Mouse (Mus musculus) forebrain, embryonic 12.5 days (tissue): Measurements from ENCODE around the gene Cptp. TPM values are rescaled to one million over a fixed set of nuclear protein-coding genes. Genes with fewer than 3 reads are reported as not detected.

Experiments used
- ATAC-seq: fragments of 200-750 bp; cut with Nextera tagmentation; 2 replicates; pipeline ENCODE4 v1.8.0; 2017; ENCODE audit warnings: moderate TSS enrichment; ENCODE audit not compliant: low FRiP score
- H3K27ac ChIP-seq: fragments of 300-500 bp; sonication (generic); 2 replicates; pipeline ENCODE4 v1.5.1; 2016; ENCODE audit warnings: mild to moderate bottlenecking
- H3K27me3 ChIP-seq: fragments of 300-500 bp; sonication (generic); 2 replicates; pipeline ENCODE4 v1.6.1; 2016; ENCODE audit warnings: mild to moderate bottlenecking
- H3K36me3 ChIP-seq: fragments of 300-500 bp; sonication (generic); replicated peaks from 2 replicates; pipeline ENCODE4 v1.6.1; 2016; ENCODE audit warnings: mild to moderate bottlenecking
- H3K4me1 ChIP-seq: fragments of 300-500 bp; sonication (generic); 2 replicates; pipeline ENCODE4 v1.6.1; 2016
- H3K4me2 ChIP-seq: fragments of 300-500 bp; sonication (generic); 2 replicates; pipeline ENCODE4 v1.6.1; 2016; ENCODE audit warnings: mild to moderate bottlenecking, moderate library complexity
- H3K4me3 ChIP-seq: fragments of 300-500 bp; sonication (generic); replicated peaks from 2 replicates; pipeline ENCODE4 v1.5.1; 2016; ENCODE audit warnings: mild to moderate bottlenecking
- H3K9ac ChIP-seq: fragments of 300-500 bp; sonication (generic); 2 replicates; pipeline ENCODE4 v1.6.1; 2016; ENCODE audit warnings: mild to moderate bottlenecking
- H3K9me3 ChIP-seq: fragments of 300-500 bp; sonication (generic); 2 replicates; pipeline ENCODE4 v1.6.1; 2016
- WGBS: fragments of 180-500 bp; shearing (Covaris S2); methylation state at CpG from one replicate; pipeline ENCODE4 v1.1.7; 2016; 5-methylcytosine and 5-hydroxymethylcytosine counted together
- polyA plus RNA-seq: library from polyadenylated mRNA; unstranded; fragments of >200 nt; fragmentation: Nextera tagmentation; extraction: Ambion mirVana; gene quantifications from 2 replicates; pipeline ENCODE4 v1.2.1, GENCODE M21; 2016

Cptp gene
- polyA plus RNA-seq = 17.9 and 23.4 TPM in 2 replicates

DNA sequence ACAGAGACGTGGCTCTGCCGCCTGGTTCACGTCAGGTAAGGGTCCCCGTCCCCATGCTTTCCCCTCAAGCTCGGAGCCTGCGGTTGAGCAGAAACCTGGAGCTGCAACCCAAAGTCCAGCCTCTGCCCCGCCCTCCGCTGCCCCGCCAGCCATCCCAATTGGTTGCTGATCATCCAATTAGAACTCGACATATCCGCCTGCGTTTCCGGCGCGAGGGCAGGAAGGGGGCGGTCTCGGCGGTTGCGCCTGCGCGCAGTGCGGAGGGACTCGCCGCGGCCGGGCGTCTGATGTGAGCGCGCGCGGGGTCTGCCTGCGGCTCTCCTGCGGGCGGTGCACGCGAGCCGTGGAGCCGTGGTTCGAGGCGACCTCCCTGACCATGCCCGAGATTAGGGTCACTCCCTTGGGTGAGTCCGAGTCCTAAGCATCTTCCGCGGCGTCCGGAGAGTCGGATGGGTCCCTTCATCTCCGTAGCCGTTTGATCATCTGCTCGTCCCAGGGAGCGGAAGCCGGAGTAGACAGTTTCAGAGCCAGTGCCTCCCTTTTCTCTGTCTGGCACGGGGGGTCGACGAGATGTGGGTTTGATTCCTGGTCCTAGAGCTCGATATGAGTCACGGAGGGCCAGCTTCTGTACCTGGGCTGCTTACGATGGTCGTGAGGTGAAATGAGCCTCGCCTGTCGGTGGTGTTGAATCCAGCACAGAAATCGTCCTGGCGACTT is at the start of gene Cptp, which contains the start of gene Ints11:
Gene Cptp (minus strand): TSS at position 124 of the 717 bp plus-strand sequence.
Gene Ints11 (plus strand): TSS at position 230 of the 717 bp plus-strand sequence.
- Histone ChIP-seq H3K4me3 (peak within 1 kb of the TSS; percentile 78), H3K9me3 (no peaks in the 10 kb centered on the region), H3K9ac (peak within 1 kb of the TSS; percentile 90), H3K4me2 (peak within 1 kb of the TSS; percentile 91), H3K36me3 (peaks cover 58% of the 10 kb centered on the region), H3K27ac (peak within 1 kb of the TSS; percentile 73), H3K4me1 (peaks cover 27% of the 10 kb centered on the region), H3K27me3 (no peaks in the 10 kb centered on the region)
- ATAC-seq = peak; percentile 96
- under 1% methylated on average over 63 of the region's 63 CpGs for WGBS

DNA sequence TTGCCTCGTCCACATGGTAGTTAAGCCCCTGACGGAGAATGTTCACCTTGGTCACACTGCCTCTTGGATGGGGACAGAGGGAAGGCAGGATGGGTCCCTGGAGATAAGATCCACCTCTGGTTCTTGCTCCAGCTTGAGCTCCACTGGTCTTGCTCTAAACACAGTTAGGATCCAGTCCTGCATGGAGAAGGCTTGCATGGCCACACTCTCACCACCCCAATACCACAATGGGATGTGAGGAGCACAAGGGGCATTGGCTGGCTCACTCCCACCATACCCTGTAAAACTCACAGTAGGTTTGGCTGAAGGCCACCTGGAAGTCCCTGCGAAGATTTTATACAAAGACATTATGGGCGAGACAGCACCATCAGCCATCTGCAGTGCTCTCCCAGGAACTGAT is 39.5 kb upstream of the Cptp start:
- Histone ChIP-seq H3K4me3 (no peak overlapping the region), H3K9ac (no peak overlapping the region), H3K36me3 (peaks cover 36% of the 10 kb centered on the region), H3K4me1 (no peaks in the 10 kb centered on the region), H3K9me3 (no peaks in the 10 kb centered on the region), H3K4me2 (no peak overlapping the region), H3K27ac (no peak overlapping the region), H3K27me3 (no peaks in the 10 kb centered on the region)
- 94% methylated on average over 4 of the region's 4 CpGs for WGBS
- ATAC-seq = no peak

DNA sequence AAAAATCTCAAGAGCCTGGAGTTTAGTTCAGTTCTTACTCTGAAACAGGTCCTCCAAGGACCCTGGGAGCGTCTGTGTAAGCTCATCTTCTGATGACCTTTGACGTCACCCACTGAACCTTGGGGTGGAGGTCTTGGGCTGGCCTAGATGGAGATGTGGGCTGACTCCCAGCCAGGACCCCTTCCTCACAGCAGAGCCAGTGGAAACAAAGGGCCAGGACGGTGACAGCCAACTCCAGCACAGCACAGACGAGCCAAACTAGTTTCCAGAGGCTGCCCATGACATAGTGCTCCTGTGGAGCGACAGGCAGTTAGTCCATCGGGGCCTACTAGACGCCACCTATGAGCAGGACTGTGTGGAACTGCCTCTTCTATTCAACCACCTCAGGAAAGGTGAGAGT is 39.0 kb upstream of the Cptp start:
- H3K4me1 ChIP-seq = no peaks in the 10 kb centered on the region
- no peaks in the 10 kb centered on the region for H3K9me3 ChIP-seq
- no peak for ATAC-seq
- H3K27me3 ChIP-seq = no peaks in the 10 kb centered on the region
- no peak overlapping the region for H3K4me3 ChIP-seq
- no peak overlapping the region for H3K9ac ChIP-seq
- H3K4me2 ChIP-seq = no peak overlapping the region
- H3K27ac ChIP-seq = no peak overlapping the region
- peaks cover 41% of the 10 kb centered on the region for H3K36me3 ChIP-seq
- WGBS = 76% methylated on average over 7 of the region's 7 CpGs

DNA sequence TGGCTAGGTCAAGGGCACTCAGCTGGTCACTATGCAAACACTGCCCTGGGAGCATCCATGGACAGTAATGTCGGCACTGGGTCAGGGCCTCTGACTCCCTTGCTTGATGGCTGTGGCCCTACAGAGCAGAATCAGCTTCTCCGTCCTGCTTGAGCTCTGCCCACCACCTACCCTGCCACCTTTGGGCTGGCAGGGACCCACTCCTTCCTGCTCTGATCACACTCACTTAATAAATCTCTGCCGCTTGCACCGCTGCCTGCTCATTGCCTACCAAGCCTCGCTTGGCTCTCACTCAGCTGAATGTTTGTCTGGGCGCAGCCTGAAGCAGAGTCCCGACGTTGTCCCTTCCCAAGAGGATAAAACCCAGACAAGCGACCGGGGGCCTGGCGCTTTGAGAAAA is 37.8 kb upstream of the Cptp start:
- no peaks in the 10 kb centered on the region for H3K27me3 ChIP-seq
- H3K4me1 ChIP-seq = no peaks in the 10 kb centered on the region
- no peak overlapping the region for H3K4me3 ChIP-seq
- H3K36me3 ChIP-seq = peaks cover 54% of the 10 kb centered on the region
- WGBS = 90% methylated on average over 11 of the region's 11 CpGs
- no peak overlapping the region for H3K9ac ChIP-seq
- H3K9me3 ChIP-seq = no peaks in the 10 kb centered on the region
- H3K4me2 ChIP-seq = no peak overlapping the region
- no peak overlapping the region for H3K27ac ChIP-seq
- ATAC-seq = no peak

DNA sequence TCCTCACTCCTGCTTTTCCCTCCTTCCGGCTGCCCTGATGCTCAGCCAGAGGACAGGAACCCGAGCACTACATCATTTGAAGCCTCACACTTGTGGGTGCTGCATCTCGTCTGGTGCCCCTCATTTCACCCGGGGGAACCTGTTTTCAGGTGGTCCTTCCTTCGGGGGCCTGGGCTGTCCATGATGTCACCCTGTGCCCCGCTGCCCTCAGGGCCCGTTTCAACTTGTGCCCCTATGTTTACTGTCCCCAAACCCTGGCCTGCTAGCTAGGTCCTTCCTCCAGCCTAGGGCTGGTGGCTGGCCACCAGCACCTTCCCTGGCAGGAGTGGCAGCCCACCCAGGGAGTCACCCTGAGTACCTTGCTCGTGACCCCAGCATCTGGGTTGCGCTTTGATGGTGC is 36.9 kb upstream of the Cptp start:
- Histone ChIP-seq H3K27me3 (no peaks in the 10 kb centered on the region), H3K9me3 (no peaks in the 10 kb centered on the region), H3K4me2 (no peak overlapping the region), H3K9ac (no peak overlapping the region), H3K4me3 (no peak overlapping the region), H3K36me3 (peaks cover 62% of the 10 kb centered on the region), H3K4me1 (no peaks in the 10 kb centered on the region), H3K27ac (no peak overlapping the region)
- no peak for ATAC-seq
- 90% methylated on average over 9 of the region's 9 CpGs for WGBS

DNA sequence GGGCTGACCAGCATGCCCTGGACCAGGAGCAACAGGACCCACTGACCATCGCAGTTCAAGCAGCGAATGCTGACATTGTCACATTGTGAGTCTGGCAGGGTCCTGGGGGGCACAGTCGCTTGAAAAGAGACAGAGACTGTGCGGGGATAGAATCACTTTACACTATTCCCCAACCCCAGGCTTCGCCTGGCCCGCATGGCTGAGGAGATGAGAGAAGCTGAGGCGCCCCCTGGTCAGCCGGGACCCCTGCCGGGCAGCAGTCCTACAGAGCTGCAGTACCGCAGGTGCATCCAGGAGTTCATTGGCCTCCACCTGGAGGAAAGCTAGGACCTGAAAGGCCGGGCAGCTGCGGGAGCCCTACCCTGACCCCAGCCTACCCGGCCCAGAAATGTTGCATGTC is 36.4 kb upstream of the Cptp start:
- no peak overlapping the region for H3K4me3 ChIP-seq
- no peaks in the 10 kb centered on the region for H3K4me1 ChIP-seq
- no peak overlapping the region for H3K27ac ChIP-seq
- H3K36me3 ChIP-seq = peaks cover 67% of the 10 kb centered on the region
- 83% methylated on average over 13 of the region's 13 CpGs for WGBS
- no peak overlapping the region for H3K4me2 ChIP-seq
- no peaks in the 10 kb centered on the region for H3K27me3 ChIP-seq
- H3K9ac ChIP-seq = no peak overlapping the region
- no peak for ATAC-seq
- H3K9me3 ChIP-seq = no peaks in the 10 kb centered on the region

DNA sequence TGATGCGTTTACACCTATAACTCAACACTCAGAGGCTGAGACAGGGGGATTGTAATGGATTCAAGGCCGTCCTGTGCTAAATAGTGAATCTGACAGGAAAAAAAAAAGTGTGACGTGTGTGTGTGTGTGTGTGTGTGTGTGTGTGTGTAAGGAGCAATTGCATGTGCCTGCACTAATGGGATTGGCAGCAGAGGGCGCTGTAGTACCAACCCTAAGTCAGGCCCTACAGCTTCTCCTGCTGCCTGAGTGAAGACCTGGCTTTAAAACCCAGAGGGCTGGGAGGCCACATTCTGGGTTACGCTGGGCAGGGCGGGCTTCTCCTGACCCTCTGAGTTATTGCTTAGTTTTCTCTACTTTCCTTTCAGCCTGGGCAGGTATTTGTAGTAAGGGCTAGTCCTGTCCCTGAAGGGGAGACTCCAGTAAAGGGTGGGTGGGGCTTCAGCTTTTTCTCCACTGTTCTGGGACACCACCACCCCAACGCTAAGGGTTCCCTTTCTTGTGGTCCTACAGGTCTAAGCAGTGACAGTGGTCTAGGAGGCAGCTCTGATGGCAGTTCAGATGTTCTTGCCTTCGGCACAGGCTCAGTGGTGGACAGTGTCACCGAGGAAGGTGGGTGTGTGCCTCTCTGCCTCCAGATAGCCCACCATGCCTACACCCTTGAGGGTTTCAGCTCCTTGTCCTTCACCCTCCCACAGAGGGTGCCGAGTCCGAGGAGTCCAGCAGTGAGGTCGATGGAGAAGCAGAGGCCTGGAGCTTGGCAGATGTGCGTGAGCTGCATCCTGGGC is 35.3 kb upstream of the Cptp start:
- no peaks in the 10 kb centered on the region for H3K9me3 ChIP-seq
- peaks cover 79% of the 10 kb centered on the region for H3K36me3 ChIP-seq
- 97% methylated on average over 12 of the region's 13 CpGs for WGBS
- no peak overlapping the region for H3K4me3 ChIP-seq
- no peak overlapping the region for H3K9ac ChIP-seq
- no peaks in the 10 kb centered on the region for H3K4me1 ChIP-seq
- ATAC-seq = no peak
- no peak overlapping the region for H3K27ac ChIP-seq
- no peaks in the 10 kb centered on the region for H3K27me3 ChIP-seq
- H3K4me2 ChIP-seq = no peak overlapping the region

DNA sequence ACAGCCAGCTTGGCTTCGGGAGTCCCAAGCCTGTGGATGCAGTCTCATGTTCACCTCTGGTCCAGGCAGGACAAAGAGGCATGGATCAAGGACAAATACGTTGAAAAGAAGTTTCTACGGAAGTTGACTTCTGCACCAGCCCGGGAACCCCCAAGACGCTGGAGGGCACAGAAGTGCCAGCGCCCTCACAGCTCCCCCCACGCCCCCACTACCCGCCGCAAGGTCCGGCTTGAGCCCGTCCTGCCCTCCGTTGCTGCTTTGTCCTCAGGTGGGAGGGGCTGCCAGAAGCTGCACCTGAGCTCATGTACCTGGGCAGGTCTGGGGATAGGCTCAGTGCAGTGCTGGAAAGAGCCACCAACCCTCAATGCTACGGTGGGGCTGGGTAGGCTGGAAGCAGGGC is 34.0 kb upstream of the Cptp start:
- H3K9ac ChIP-seq = no peak overlapping the region
- H3K4me1 ChIP-seq = no peaks in the 10 kb centered on the region
- WGBS = 96% methylated on average over 13 of the region's 13 CpGs
- H3K27me3 ChIP-seq = no peaks in the 10 kb centered on the region
- no peak overlapping the region for H3K27ac ChIP-seq
- no peak overlapping the region for H3K4me3 ChIP-seq
- H3K4me2 ChIP-seq = no peak overlapping the region
- no peaks in the 10 kb centered on the region for H3K9me3 ChIP-seq
- no peak for ATAC-seq
- H3K36me3 ChIP-seq = peaks cover 91% of the 10 kb centered on the region

DNA sequence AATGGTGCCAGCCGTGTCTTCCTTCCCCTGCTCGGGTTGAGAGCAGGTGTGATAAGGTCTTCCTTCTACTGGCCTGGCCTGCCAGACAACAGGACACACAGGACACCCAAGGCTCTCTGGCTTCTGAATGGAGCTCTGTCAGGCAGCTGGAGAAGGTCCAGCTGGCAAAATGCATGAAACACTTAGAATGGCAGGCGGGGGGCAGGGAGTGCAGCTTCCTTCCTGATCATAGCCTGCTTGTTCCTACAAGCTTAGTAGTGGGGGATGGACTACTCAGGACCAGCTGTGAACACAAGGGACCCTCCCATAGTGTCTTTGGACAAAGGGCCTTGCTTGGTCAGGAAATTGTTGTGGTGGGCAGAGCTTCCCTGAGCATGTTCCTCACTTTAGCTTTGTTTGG is 32.0 kb upstream of the Cptp start:
- Histone ChIP-seq H3K9ac (no peak overlapping the region), H3K4me1 (no peaks in the 10 kb centered on the region), H3K4me3 (no peak overlapping the region), H3K36me3 (peaks cover 93% of the 10 kb centered on the region), H3K27me3 (no peaks in the 10 kb centered on the region), H3K9me3 (no peaks in the 10 kb centered on the region), H3K27ac (no peak overlapping the region), H3K4me2 (no peak overlapping the region)
- no peak for ATAC-seq
- WGBS = 86% methylated on average over 3 of the region's 3 CpGs

DNA sequence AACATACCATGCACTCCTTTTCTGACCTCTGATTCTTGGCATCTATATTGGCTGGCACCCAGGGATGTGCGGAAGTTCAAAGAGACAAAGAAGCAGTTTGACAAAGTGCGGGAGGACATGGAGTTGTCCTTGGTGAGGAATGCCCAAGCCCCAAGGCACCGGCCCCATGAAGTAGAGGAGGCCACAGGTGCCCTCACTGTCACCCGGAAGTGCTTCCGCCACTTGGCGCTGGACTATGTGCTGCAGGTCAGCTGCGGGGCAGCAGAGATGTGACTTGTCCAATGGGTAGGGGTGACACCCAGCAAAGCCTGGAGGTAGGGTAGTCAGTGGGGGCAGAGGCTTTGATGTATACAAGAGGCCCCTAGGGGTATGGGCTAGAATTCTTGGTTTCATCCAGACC is 30.1 kb upstream of the Cptp start:
- 96% methylated on average over 7 of the region's 7 CpGs for WGBS
- no peak overlapping the region for H3K4me2 ChIP-seq
- peaks cover 81% of the 10 kb centered on the region for H3K36me3 ChIP-seq
- no peak overlapping the region for H3K9ac ChIP-seq
- H3K27me3 ChIP-seq = no peaks in the 10 kb centered on the region
- no peak for ATAC-seq
- no peaks in the 10 kb centered on the region for H3K9me3 ChIP-seq
- peaks cover 17% of the 10 kb centered on the region for H3K4me1 ChIP-seq
- no peak overlapping the region for H3K4me3 ChIP-seq
- H3K27ac ChIP-seq = no peak overlapping the region

DNA sequence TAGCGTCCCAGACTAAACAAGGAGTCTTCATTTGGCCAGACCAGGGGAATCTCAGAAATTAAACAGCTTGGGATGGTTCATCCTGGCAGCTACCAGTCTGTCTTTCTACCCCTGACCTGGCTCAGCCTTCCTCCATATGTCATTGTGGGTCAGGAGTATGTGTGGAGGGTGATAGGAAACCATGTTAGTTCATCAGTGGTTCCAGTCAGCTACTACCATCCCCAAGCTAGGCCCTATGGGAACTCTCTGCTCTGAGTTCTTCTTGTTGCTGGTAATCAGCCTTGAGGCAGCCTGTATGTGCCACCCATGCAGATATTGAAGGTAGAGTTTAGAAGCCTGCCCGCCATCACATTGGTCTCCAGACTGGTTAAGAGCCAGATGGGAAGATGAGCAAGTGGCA is 29.1 kb upstream of the Cptp start:
- no peak for ATAC-seq
- 95% methylated on average over 2 of the region's 2 CpGs for WGBS
- no peak overlapping the region for H3K4me3 ChIP-seq
- H3K27me3 ChIP-seq = no peaks in the 10 kb centered on the region
- H3K36me3 ChIP-seq = peaks cover 70% of the 10 kb centered on the region
- no peak overlapping the region for H3K9ac ChIP-seq
- no peak overlapping the region for H3K4me2 ChIP-seq
- H3K9me3 ChIP-seq = no peaks in the 10 kb centered on the region
- H3K4me1 ChIP-seq = peaks cover 27% of the 10 kb centered on the region
- no peak overlapping the region for H3K27ac ChIP-seq

DNA sequence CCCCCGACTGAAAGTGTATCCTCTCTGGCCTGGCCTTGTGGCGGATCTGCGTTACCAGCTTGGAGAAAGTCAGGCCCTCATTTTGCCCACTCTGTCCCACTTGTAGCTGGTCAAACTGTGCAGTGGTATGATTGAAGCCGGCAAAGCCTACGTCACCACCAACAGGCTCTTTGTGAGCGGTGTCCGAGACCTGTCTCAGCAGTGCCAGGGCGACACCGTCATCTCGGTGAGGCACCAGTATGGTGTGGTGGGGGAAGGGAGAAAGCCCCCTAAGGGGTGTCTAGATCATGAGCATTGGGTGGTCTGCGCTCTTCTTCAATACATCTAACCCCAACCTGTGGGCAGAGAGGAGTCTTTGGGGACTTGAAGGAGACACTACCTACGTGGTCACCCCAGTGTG is 27.2 kb upstream of the Cptp start:
- Histone ChIP-seq H3K27me3 (no peaks in the 10 kb centered on the region), H3K9ac (no peak overlapping the region), H3K9me3 (no peaks in the 10 kb centered on the region), H3K27ac (no peak overlapping the region), H3K4me1 (peaks cover 35% of the 10 kb centered on the region), H3K4me2 (no peak overlapping the region), H3K36me3 (peaks cover 52% of the 10 kb centered on the region), H3K4me3 (no peak overlapping the region)
- no peak for ATAC-seq
- 98% methylated on average over 12 of the region's 12 CpGs for WGBS

DNA sequence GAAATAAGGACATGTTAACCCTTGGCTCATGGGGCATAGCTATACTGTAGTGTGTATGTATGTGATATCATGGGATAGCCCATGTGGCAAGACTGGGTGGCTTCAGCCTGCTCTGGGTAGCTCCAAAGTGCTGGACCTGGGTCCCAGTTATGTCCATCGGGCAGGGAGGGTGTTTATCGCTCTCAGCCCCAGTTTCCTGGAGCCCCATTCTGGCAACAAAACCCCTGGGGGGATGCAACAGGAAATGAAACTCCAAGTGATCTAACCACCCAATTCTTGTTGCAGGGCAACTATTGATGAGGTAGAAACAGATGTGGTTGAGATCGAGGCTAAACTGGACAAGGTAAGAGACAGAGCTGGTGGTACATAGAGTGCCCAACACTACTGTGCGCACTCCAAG is 26.6 kb upstream of the Cptp start:
- H3K9ac ChIP-seq = no peak overlapping the region
- WGBS = 98% methylated on average over 4 of the region's 4 CpGs
- H3K4me3 ChIP-seq = no peak overlapping the region
- H3K4me2 ChIP-seq = no peak overlapping the region
- no peak for ATAC-seq
- no peak overlapping the region for H3K27ac ChIP-seq
- peaks cover 40% of the 10 kb centered on the region for H3K4me1 ChIP-seq
- H3K36me3 ChIP-seq = peaks cover 45% of the 10 kb centered on the region
- no peaks in the 10 kb centered on the region for H3K27me3 ChIP-seq
- H3K9me3 ChIP-seq = no peaks in the 10 kb centered on the region
